Mouse (Mus musculus) heart, adult 2 months (tissue): ENCODE data around the gene Gm21915.

ENCODE experiments used
- CTCF ChIP-seq: fragments of 200-600 bp; IDR thresholded peaks from 2 replicates; pipeline ENCODE4 v1.8.1; 2022; ENCODE audit warnings: antibody characterized with exemption, mild to moderate bottlenecking, moderate library complexity
- POLR2A ChIP-seq: fragments of 200-500 bp; IDR thresholded peaks from 2 replicates; pipeline ENCODE4 v1.6.1; 2011; ENCODE audit warnings: mild to moderate bottlenecking, low read depth, low read length, control low read depth; ENCODE audit not compliant: insufficient read depth

- TF ChIP-seq POLR2A (no peak), CTCF (no peak)
Measured at GRCm38 (mm10) chr9:40641318-40641717, 29.1 kb upstream of the Gm21915 start.
